Mouse (Mus musculus) liver, adult 2 months (tissue): ENCODE measurements around the gene Ppp1r12a.
A peak's percentile ranks its signal among the peaks of the same experiment; 100 is the strongest.

Source experiments
- CTCF ChIP-seq: fragments of 200-500 bp; IDR thresholded peaks from 2 replicates; pipeline ENCODE4 v1.5.1; 2011; ENCODE audit warnings: low read depth, low read length, control low read depth
- POLR2A ChIP-seq: fragments of 200-500 bp; IDR thresholded peaks from 2 replicates; pipeline ENCODE4 v1.6.1; 2011; ENCODE audit warnings: low read length, control low read depth; ENCODE audit not compliant: insufficient read depth; ENCODE audit errors: extremely low read depth

DNA sequence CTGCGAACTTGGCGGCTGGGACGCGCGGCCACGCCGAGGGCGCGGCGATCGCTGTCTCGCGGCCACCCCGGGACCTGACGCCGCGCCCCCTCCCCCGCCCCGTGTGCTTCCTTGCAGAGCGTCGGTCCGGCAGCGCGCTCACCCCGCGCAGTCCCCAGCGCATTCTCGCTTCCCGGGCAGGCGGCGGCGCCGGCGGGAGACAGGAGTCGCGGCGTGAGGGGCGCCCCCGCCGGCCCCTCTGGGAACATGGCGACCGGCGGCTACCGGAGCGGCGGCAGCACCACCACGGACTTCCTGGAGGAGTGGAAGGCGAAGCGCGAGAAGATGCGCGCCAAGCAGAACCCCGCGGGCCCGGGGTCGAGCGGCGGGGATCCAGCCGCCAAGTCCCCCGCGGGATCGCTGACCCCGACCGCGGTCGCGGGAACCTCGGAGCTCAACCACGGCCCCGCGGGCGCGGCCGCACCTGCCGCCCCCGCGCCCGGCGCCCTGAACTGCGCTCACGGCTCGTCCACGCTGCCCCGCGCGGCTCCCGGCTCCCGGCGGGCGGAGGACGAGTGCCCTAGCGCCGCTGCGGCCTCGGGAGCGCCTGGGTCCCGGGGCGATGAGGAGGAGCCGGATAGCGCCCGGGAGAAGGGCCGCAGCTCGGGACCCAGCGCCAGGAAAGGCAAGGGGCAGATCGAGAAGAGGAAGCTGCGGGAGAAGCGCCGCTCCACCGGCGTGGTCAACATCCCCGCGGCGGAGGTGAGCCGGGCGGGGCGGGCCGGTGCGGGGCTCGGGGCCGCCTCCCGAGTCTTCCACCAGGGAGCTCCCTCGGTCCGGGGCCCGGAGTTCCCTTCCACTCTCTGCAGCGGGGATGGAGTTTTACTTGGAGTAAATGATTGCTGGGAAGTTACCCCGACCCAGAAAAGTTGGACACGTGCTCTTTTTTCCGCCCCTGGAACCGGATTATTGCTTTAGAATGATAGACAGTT lies 170.9 kb downstream of the Ppp1r12a start:
- TF ChIP-seq CTCF (peak; percentile 29), POLR2A (no peak)
